Mouse (Mus musculus) liver, postnatal 0 days (tissue): ENCODE results near the gene Efhd1.

Source experiments
- CTCF ChIP-seq: sonication (generic); IDR thresholded peaks from 2 replicates; pipeline ENCODE4 v1.5.1; 2016; ENCODE audit warnings: antibody characterized with exemption, low read depth
- EP300 ChIP-seq: IDR thresholded peaks from 2 replicates; pipeline ENCODE4 v1.6.1; 2016; ENCODE audit warnings: antibody characterized with exemption, low read depth, mild to moderate bottlenecking

DNA sequence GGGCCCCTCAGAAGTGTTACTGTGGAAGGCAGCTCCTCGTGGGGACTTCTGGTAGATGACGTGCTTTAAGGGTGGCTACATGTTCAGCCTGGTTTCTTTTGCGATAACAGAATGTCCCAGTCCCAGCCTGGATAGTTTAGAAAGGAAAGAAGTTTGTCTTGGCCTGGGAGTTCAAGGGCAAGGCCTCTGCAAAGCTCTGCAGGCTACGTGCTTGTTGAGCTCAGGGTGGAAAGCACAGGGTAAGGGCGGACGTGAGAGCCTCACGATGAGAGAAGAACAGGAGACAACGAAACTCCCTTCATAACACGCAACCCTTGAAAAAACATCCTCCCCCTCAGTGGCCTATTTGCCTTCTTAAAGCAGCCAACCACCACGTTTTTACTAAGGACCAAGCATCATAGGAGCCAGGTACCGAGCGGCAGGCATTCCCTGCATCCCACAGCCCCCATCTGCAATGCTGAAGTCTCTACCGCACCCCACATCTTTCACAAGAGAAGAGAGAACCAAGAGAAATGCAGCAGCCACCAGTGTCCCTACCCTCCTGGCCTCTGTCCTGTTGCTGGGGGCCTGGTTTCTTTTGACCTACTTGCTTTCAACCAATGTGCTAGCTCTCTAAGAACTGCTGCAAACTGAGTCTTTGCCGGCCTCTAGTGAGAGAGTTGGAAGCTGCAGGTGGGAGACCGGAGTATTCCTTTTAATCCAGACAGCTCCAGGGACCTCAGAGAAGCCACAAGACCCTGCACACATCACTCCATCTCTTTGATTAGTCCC is 28.4 kb downstream of the Efhd1 start:
- TF ChIP-seq EP300: no peak
- TF ChIP-seq CTCF: peak; percentile 56
